Mouse (Mus musculus) kidney, adult 9 months (tissue): ENCODE data around the gene Gm42742.
A peak's percentile ranks its signal among the peaks of the same experiment; 100 is the strongest.

Source experiments
- DNase-seq: peaks from one replicate; pipeline ENCODE4 v3.0.0; 2022

The Gm42742 gene

GRCm38 (mm10) chr7:127020901-127021562 lies at the start of gene Gm42742, which contains the start of gene Prrt2:
Gene Gm42742, minus strand, starts transcription at chr7:127021097.
Gene Prrt2, minus strand, starts transcription at chr7:127021211.
- DNase-seq, result peak; percentile 31

- DNase-seq, result no peak
Measured at GRCm38 (mm10) chr7:127066317-127066716, 45.4 kb upstream of the Gm42742 start.

- no peak for DNase-seq
Measured at GRCm38 (mm10) chr7:127065538-127065937, 44.6 kb upstream of the Gm42742 start.

- DNase-seq, result no peak
Measured at GRCm38 (mm10) chr7:127055026-127055585, 34.2 kb upstream of the Gm42742 start.

GRCm38 (mm10) chr7:127041851-127042672 lies 21.2 kb upstream of the Gm42742 start, which contains the start of gene Kif22:
Gene Kif22, minus strand, starts transcription at chr7:127042471.
- peak; percentile 93 for DNase-seq

GRCm38 (mm10) chr7:127031244-127031643 lies 10.3 kb upstream of the Gm42742 start:
- DNase-seq, result no peak

GRCm38 (mm10) chr7:127030172-127030571 lies 9.3 kb upstream of the Gm42742 start:
- no peak for DNase-seq

GRCm38 (mm10) chr7:127027885-127028284 lies 7.0 kb upstream of the Gm42742 start:
- no peak for DNase-seq

GRCm38 (mm10) chr7:127026984-127027726 lies 6.3 kb upstream of the Gm42742 start, which contains the start of gene Maz:
Gene Maz, minus strand, starts transcription at chr7:127027037.
- DNase-seq, result peak; percentile 100

- no peak for DNase-seq
Measured at GRCm38 (mm10) chr7:127026616-127026983, 5.7 kb upstream of the Gm42742 start.

GRCm38 (mm10) chr7:127026161-127026600 lies 5.3 kb upstream of the Gm42742 start:
- DNase-seq, result peak; percentile 85

- DNase-seq, result peak; percentile 54
Measured at GRCm38 (mm10) chr7:127025556-127026160, 4.8 kb upstream of the Gm42742 start.

- DNase-seq, result peak; percentile 89
Measured at GRCm38 (mm10) chr7:127024755-127025555, 4.1 kb upstream of the Gm42742 start.

GRCm38 (mm10) chr7:127023896-127024690 lies 3.2 kb upstream of the Gm42742 start:
- no peak for DNase-seq

- no peak for DNase-seq
Measured at GRCm38 (mm10) chr7:127023272-127023691, 2.4 kb upstream of the Gm42742 start.

GRCm38 (mm10) chr7:127022528-127023271 lies 1.8 kb upstream of the Gm42742 start:
- no peak for DNase-seq

GRCm38 (mm10) chr7:127021563-127022527 lies 948 bp upstream of the Gm42742 start:
- DNase-seq, result no peak

- no peak for DNase-seq
Measured at GRCm38 (mm10) chr7:127020491-127020890, 406 bp downstream of the Gm42742 start.

- no peak for DNase-seq
Measured at GRCm38 (mm10) chr7:127020031-127020430, 866 bp downstream of the Gm42742 start.
